In the genomic region with DNA sequence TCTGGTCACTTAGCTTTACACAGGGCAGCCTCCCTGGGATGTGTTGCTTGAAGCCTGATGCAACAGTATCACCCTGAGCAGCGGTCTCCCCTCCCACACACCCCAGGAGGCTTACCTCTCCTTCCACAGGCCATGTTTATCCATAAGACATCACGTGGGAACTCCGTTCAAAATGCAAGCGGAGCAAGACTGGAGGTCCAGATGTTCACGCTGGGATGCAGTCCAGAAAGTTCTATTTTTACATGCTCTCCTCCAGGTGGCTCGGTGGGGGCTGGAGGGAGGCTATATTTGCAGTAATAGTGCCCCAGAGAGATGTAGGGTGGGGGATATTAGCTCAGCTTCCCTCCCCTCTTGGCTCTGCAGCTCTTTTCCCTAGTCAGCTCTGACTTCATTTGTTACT, we compare ENCODE assay signal across 7 mouse cellular contexts. TPM values are rescaled to one million over a fixed set of nuclear protein-coding genes. Genes with fewer than 3 reads are reported as not detected.
DNase-seq lines count a peak whose midpoint lies in the region; ATAC-seq and TF ChIP-seq lines count a peak whose summit lies in the region.

No protein-coding gene starts in this region.

- no peak overlapping the region for H3K4me3 ChIP-seq in forebrain, postnatal 0 days (ENCODE audit: low read depth, low read length)
- no peak overlapping the region for H3K4me3 ChIP-seq in heart, embryonic 14.5 days (ENCODE audit: control insufficient read depth in 1 of 2, insufficient read depth in 1 of 2, low read depth in 1 of 2, low read length in 2 of 2)

- no peaks in the 10 kb centered on the region for H3K36me3 ChIP-seq in forebrain, postnatal 0 days (ENCODE audit: insufficient read depth)
- H3K36me3 ChIP-seq in heart, embryonic 14.5 days (ENCODE audit: control insufficient read depth, insufficient read depth, low read length) = no peaks in the 10 kb centered on the region

- ATAC-seq in forebrain, postnatal 0 days = peak; percentile 67
- peak; percentile 64 for ATAC-seq in heart, embryonic 14.5 days (ENCODE audit: insufficient number of reproducible peaks, insufficient read depth, low FRiP score, low read depth)

- no peaks in the 10 kb centered on the region for H3K27me3 ChIP-seq in forebrain, postnatal 0 days (ENCODE audit: insufficient read depth, low read length)
- no peaks in the 10 kb centered on the region for H3K27me3 ChIP-seq in heart, embryonic 14.5 days (ENCODE audit: control insufficient read depth, insufficient read depth, low read length)

- no peaks in the 10 kb centered on the region for H3K4me1 ChIP-seq in forebrain, postnatal 0 days (ENCODE audit: insufficient read depth)
- H3K4me1 ChIP-seq in heart, embryonic 14.5 days (ENCODE audit: control insufficient read depth in 2 of 2, insufficient read depth in 2 of 2, low read length in 2 of 2) = peaks cover 4 to 8% of the 10 kb centered on the region in 2 experiments; a peak in 1 of 4 replicates

- no peak for TF ChIP-seq CTCF in forebrain, postnatal 0 days (IDR thresholded peaks at IDR 0.05; ENCODE audit: low read depth)

- H3K27ac ChIP-seq in forebrain, postnatal 0 days (ENCODE audit: low read depth, low read length) = no peak overlapping the region
- H3K27ac ChIP-seq in heart, embryonic 14.5 days (replicated peaks in 1 of 2; ENCODE audit: control insufficient read depth in 1 of 2, insufficient read depth in 1 of 2, low read depth in 2 of 2, low read length in 2 of 2) = no peak overlapping the region

- H3K4me2 ChIP-seq in forebrain, postnatal 0 days (ENCODE audit: low read depth) = no peak overlapping the region
- H3K4me2 ChIP-seq in heart, embryonic 14.5 days (ENCODE audit: low read length) = no peak overlapping the region

- H3K9ac ChIP-seq in forebrain, postnatal 0 days = no peak overlapping the region
- no peak overlapping the region for H3K9ac ChIP-seq in heart, embryonic 14.5 days (ENCODE audit: low read length)

- no peaks in the 10 kb centered on the region for H3K9me3 ChIP-seq in forebrain, postnatal 0 days (ENCODE audit: low read length)
- no peaks in the 10 kb centered on the region for H3K9me3 ChIP-seq in heart, embryonic 14.5 days (ENCODE audit: control insufficient read depth, low read length)

- DNase-seq in layer of hippocampus, adult 18-20 months (ENCODE audit: low spot score in 2 of 2) = peak; percentile 46 to 65
- no peak for DNase-seq in layer of hippocampus, postnatal 10 days (ENCODE audit: low spot score in 2 of 2)
- peak; percentile 52 for DNase-seq in forebrain, postnatal 0 days
- peak; percentile 52 to 60 for DNase-seq in right cerebral cortex, adult 2 months (ENCODE audit: low spot score in 2 of 2)
- DNase-seq in thymus, adult 18-20 months = no peak
- no peak for DNase-seq in yolk sac, embryonic 10.5 days (ENCODE audit: low spot score)

- WGBS in forebrain, postnatal 0 days = 46% methylated on average over 6 of the region's 6 CpGs
- 44% methylated on average over 6 of the region's 6 CpGs for WGBS in heart, embryonic 14.5 days

RNA-seq across cellular contexts. Expression of a gene that starts 33.5 kb away (rescaled TPM):
- 100 to 1,000 TPM; 354 to 376 TPM for total RNA-seq in layer of hippocampus, adult 18-20 months (2021)
- total RNA-seq in layer of hippocampus, postnatal 10 days (2021) = 100 to 1,000 TPM; 278 to 285 TPM
- 143 and 212 TPM in 2 replicates for total RNA-seq in forebrain, postnatal 0 days (2014; rRNA removed)
- polyA plus RNA-seq in forebrain, postnatal 0 days (2015; fragmentation: Nextera tagmentation; extraction: Ambion mirVana) = 132 and 175 TPM in 2 replicates
- 136 and 142 TPM in 2 replicates for polyA plus RNA-seq in heart, embryonic 14.5 days (2014; fragmentation: Nextera tagmentation; extraction: Ambion mirVana)

Comparison
In these comparisons a context has a peak if more than half of its experiments do, and no peak if none do; other contexts are left out.
1. DNase-seq: peak in layer of hippocampus, adult 18-20 months (2 of 2), forebrain, postnatal 0 days (single experiment) and right cerebral cortex, adult 2 months (2 of 2); none in layer of hippocampus, postnatal 10 days (0 of 2), thymus, adult 18-20 months (0 of 2) and yolk sac, embryonic 10.5 days (single experiment).